Mouse (Mus musculus) intestine, postnatal 0 days (tissue): Measurements from ENCODE around the gene Glce. TPM values are rescaled to one million over a fixed set of nuclear protein-coding genes. Genes with fewer than 3 reads are reported as not detected.

Source experiments
- ATAC-seq: fragments of 200-750 bp; cut with Nextera tagmentation; 2 replicates; pipeline ENCODE4 v1.8.0; 2017; ENCODE audit warnings: mild to moderate bottlenecking, moderate TSS enrichment, moderate library complexity
- H3K27ac ChIP-seq: fragments of 300-500 bp; sonication (generic); 2 replicates; pipeline ENCODE4 v1.5.1; 2014; ENCODE audit warnings: mild to moderate bottlenecking, low read depth, low read length, moderate library complexity
- H3K27me3 ChIP-seq: fragments of 300-500 bp; sonication (generic); replicated peaks from 2 replicates; pipeline ENCODE4 v1.6.1; 2014; ENCODE audit warnings: low read length, mixed read lengths; ENCODE audit not compliant: control insufficient read depth, insufficient read depth
- H3K36me3 ChIP-seq: fragments of 300-500 bp; sonication (generic); 2 replicates; pipeline ENCODE4 v1.6.1; 2014; ENCODE audit warnings: mild to moderate bottlenecking, moderate library complexity; ENCODE audit not compliant: control insufficient read depth, insufficient read depth
- H3K4me1 ChIP-seq: fragments of 300-500 bp; sonication (generic); replicated peaks from 2 replicates; pipeline ENCODE4 v1.6.1; 2014; ENCODE audit warnings: antibody characterized with exemption, low read length, mixed read lengths; ENCODE audit not compliant: control insufficient read depth, insufficient read depth
- H3K4me2 ChIP-seq: fragments of 300-500 bp; sonication (generic); replicated peaks from 2 replicates; pipeline ENCODE4 v1.6.1; 2014; ENCODE audit warnings: low read depth, mild to moderate bottlenecking, moderate library complexity
- H3K4me3 ChIP-seq: fragments of 300-500 bp; sonication (generic); 2 replicates; pipeline ENCODE4 v1.5.1; 2014; ENCODE audit warnings: low read depth, low read length
- H3K9ac ChIP-seq: fragments of 300-500 bp; sonication (generic); 2 replicates; pipeline ENCODE4 v1.6.1; 2014; ENCODE audit warnings: mild to moderate bottlenecking, low read depth, low read length
- H3K9me3 ChIP-seq: fragments of 300-500 bp; sonication (generic); 2 replicates; pipeline ENCODE4 v1.6.1; 2016; ENCODE audit warnings: mixed run types; ENCODE audit not compliant: control insufficient read depth
- CTCF ChIP-seq: sonication (generic); IDR thresholded peaks from 2 replicates; pipeline ENCODE4 v1.5.1; 2016; ENCODE audit warnings: low read depth, mild to moderate bottlenecking, control low read depth, antibody characterized with exemption, moderate library complexity
- WGBS: fragments of 180-500 bp; shearing (Covaris S2); extraction: QIAGEN DNeasy Blood & Tissue Kit; methylation state at CpG from one replicate; pipeline ENCODE4 v1.1.7; 2014; 5-methylcytosine and 5-hydroxymethylcytosine counted together
- polyA plus RNA-seq: library from polyadenylated mRNA; unstranded; fragments of >200 nt; fragmentation: Nextera tagmentation; extraction: Ambion mirVana; gene quantifications from 2 replicates; pipeline ENCODE4 v1.2.1, GENCODE M21; 2015

Gene Glce
- polyA plus RNA-seq, 1 experiment from 2014 or later, result 8.1 TPM

GRCm38 (mm10) chr9:62160788-62161187, 38.3 kb upstream of the Glce start:
- Histone ChIP-seq H3K4me1 (no peaks in the 10 kb centered on the region), H3K4me2 (no peak overlapping the region), H3K9me3 (no peaks in the 10 kb centered on the region), H3K4me3 (no peak overlapping the region), H3K27me3 (no peaks in the 10 kb centered on the region), H3K36me3 (no peaks in the 10 kb centered on the region), H3K9ac (no peak overlapping the region), H3K27ac (no peak overlapping the region)
- no peak for TF ChIP-seq CTCF
- ATAC-seq, result no peak; the same call in 1 of the 2 replicates
- 68% methylated on average over 6 of the region's 6 CpGs for WGBS

- H3K4me2 ChIP-seq, result no peak overlapping the region
- H3K9me3 ChIP-seq, result no peaks in the 10 kb centered on the region
- ATAC-seq, result no peak
- TF ChIP-seq CTCF, result no peak
- no peak overlapping the region for H3K27ac ChIP-seq
- no peaks in the 10 kb centered on the region for H3K4me1 ChIP-seq
- no peaks in the 10 kb centered on the region for H3K27me3 ChIP-seq
- no peak overlapping the region for H3K4me3 ChIP-seq
- H3K9ac ChIP-seq, result no peak overlapping the region
- no peaks in the 10 kb centered on the region for H3K36me3 ChIP-seq
- WGBS, result 85% methylated on average over 4 of the region's 4 CpGs
Observed at GRCm38 (mm10) chr9:62158746-62159145, 36.3 kb upstream of the Glce start.

- ATAC-seq, result no peak
- H3K4me1 ChIP-seq, result no peaks in the 10 kb centered on the region
Observed at GRCm38 (mm10) chr9:62155821-62156220, 33.4 kb upstream of the Glce start.

GRCm38 (mm10) chr9:62155400-62155799, 32.9 kb upstream of the Glce start:
- H3K27ac ChIP-seq, result no peak overlapping the region
- H3K4me2 ChIP-seq, result no peak overlapping the region
- WGBS, result 75% methylated on average over 6 of the region's 6 CpGs
- H3K4me1 ChIP-seq, result no peaks in the 10 kb centered on the region
- no peaks in the 10 kb centered on the region for H3K27me3 ChIP-seq
- ATAC-seq, result no peak
- no peak overlapping the region for H3K4me3 ChIP-seq
- no peak for TF ChIP-seq CTCF
- H3K9ac ChIP-seq, result no peak overlapping the region
- H3K36me3 ChIP-seq, result no peaks in the 10 kb centered on the region
- H3K9me3 ChIP-seq, result no peaks in the 10 kb centered on the region

More at GRCm38 (mm10) chr9:62155821-62156220, 33.4 kb upstream of the Glce start:
- TF ChIP-seq CTCF, result no peak
- Histone ChIP-seq H3K36me3 (no peaks in the 10 kb centered on the region), H3K4me3 (no peak overlapping the region), H3K9ac (no peak overlapping the region), H3K4me2 (no peak overlapping the region), H3K27ac (no peak overlapping the region), H3K27me3 (no peaks in the 10 kb centered on the region), H3K9me3 (no peaks in the 10 kb centered on the region)
- 31% methylated on average over 4 of the region's 4 CpGs for WGBS

DNA sequence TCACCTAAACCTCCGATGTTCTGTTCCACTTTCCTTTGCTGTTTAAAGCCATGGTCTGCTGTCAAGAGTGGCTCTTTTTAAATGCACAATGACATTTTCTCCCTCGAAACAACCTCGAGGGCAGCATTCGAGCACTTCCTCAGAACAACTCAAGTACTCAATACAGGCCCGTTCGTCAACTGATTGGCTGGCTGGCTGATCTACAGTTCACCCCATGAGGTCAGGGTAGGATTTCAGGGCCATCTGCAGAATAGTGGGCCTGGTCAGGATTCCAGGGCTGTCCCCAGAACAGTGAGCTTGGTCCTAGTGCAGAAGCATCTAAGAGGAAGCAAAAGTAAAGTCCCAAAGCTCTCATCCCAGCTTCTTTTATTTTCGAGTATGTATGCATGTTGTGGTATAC, 32.5 kb upstream of the Glce start:
- Histone ChIP-seq H3K9me3 (no peaks in the 10 kb centered on the region), H3K4me1 (no peaks in the 10 kb centered on the region), H3K27ac (no peak overlapping the region), H3K9ac (no peak overlapping the region), H3K4me2 (no peak overlapping the region), H3K27me3 (no peaks in the 10 kb centered on the region), H3K36me3 (no peaks in the 10 kb centered on the region), H3K4me3 (no peak overlapping the region)
- WGBS, result 76% methylated on average over 7 of the region's 7 CpGs
- ATAC-seq, result no peak
- no peak for TF ChIP-seq CTCF

DNA sequence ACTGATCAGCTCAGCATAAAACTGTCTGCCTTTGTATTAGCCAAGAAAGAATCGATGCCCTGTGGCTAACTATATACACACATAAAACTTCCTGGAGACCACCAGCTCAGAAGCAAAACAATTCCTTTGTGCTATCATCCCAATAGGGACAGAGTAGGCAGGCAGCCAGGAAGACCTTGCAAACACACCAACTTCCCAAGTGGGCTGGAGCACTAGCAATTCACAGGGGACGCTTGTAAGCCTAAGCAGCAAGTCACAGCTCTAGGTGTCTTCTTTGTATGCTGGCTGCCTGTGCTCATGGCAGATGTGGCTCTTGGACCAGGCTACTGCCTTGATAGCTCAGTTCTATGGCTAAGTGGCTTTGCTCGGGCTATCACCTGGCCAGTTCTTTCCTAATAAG, 32.1 kb upstream of the Glce start:
- Histone ChIP-seq H3K4me3 (no peak overlapping the region), H3K36me3 (no peaks in the 10 kb centered on the region), H3K27ac (no peak overlapping the region), H3K4me1 (no peaks in the 10 kb centered on the region), H3K9me3 (no peaks in the 10 kb centered on the region), H3K4me2 (no peak overlapping the region), H3K27me3 (no peaks in the 10 kb centered on the region), H3K9ac (no peak overlapping the region)
- no peak for ATAC-seq
- no peak for TF ChIP-seq CTCF
- WGBS, result 68% methylated on average over 3 of the region's 3 CpGs

- no peak overlapping the region for H3K4me3 ChIP-seq
- H3K36me3 ChIP-seq, result no peaks in the 10 kb centered on the region
- ATAC-seq, result no peak
- TF ChIP-seq CTCF, result no peak
- no peak overlapping the region for H3K27ac ChIP-seq
- H3K9me3 ChIP-seq, result no peaks in the 10 kb centered on the region
- WGBS, result 74% methylated on average over 7 of the region's 7 CpGs
- H3K4me1 ChIP-seq, result no peaks in the 10 kb centered on the region
- no peak overlapping the region for H3K4me2 ChIP-seq
- H3K9ac ChIP-seq, result no peak overlapping the region
- H3K27me3 ChIP-seq, result no peaks in the 10 kb centered on the region
Observed at GRCm38 (mm10) chr9:62153263-62153662, 30.8 kb upstream of the Glce start.
